Mouse (Mus musculus) kidney, adult 8-10 months (tissue): ENCODE results near the gene Trdmt1.
A peak's percentile ranks its signal among the peaks of the same experiment; 100 is the strongest.

Experiments used
- DNase-seq, 2 experiments: peaks; one replicate each; pipeline ENCODE4 v3.0.0; 2022

Gene Trdmt1

DNA sequence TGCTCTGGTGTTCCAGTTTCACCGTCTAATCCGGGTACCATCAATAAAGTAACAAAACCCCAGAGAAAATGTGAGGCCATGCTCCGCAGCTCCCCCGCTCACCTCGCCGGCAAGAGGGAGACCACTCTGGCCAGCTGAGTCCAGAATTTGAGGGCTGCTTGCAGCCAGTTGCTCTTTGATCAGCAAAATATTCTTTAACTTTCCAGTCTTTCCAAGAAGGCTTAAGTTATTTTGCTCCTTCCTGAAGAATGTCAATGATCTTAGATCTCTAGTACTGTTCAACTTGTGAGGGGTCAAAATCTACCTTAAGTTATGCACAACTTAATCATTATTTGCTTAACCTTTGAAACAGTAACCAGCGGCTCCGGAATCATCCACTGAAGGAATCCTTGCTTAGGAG, 52.7 kb downstream of the Trdmt1 start, which contains the start of gene Cubn:
TSS of gene Cubn (minus strand) at position 80 of the 400 bp plus-strand sequence.
- peak; percentile 59 to 80 for DNase-seq

DNA sequence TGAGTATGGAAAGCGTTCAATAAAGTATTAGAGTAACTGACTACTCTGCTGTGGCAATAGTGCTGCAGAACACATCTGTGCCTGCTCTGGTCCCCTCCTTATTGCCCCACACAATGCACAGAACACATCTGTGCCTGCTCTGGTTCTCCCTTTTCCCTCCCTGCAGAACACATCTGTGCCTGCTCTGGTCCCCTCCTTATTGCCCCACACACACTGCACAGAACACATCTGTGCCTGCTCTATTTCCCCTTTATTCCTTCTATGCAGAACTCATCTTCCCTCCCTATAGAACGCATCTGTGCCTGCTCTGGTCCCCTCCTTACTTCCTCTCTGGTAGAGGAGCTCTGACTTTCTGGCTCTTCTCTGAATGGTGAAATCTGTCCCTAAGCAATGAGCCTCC, 54.0 kb downstream of the Trdmt1 start:
- no peak for DNase-seq

DNA sequence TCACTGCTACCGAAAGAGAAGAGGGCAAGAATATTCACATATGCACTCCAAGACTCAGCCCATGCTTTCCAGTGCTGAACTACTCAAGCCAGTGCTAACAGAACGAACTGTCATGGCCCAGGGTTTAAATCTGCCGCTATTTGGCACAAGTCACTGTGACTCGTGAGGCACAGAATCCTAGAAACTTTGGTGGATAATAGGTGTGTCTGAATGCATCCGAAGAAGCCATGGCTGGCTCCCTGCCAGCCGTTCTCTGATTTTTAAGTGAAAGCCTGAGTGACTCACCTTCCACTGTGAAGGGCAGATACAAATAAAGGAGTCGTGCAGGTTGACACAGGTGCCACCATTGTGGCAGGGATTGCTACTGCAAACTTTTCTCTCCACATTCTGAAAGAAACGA, 58.0 kb downstream of the Trdmt1 start:
- no peak for DNase-seq

DNA sequence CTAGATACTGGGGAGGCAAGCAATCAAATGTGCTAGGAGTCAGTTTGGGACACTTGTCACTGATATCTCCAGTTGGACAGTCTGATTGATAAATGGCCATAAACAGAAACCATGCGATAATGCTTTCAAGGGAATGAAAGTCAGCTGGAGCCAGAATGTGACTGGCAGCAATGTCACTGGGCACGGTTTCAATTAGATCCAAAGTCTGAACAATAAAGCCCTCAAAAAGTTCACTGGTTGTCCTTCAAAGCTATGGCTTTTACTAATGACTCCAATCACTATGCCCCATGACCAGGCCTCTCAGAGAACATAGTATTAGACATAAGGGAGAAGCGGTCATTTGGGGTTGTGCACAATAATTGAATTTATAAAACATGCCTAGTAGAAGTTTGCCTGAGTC, 59.9 kb downstream of the Trdmt1 start:
- DNase-seq: peak; percentile 28 to 30

DNA sequence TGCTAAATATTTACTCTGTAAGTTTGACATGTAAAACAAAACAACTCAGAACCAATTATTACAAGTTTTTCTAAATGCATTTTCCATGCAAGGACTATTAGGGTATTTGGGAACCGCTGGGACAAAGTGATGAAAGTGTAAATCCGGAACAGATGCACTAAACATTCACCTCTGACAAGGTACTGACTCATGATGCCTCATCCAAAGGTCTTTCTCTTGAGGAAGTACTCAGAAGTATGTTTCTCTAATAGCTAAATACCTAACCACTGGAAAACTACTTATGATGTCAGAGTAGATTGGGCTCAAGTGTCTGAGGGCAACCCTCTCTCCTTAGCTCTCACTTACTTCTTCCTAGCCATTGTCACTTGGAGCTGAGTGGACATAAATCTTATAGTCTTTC, 63.7 kb downstream of the Trdmt1 start:
- no peak for DNase-seq

DNA sequence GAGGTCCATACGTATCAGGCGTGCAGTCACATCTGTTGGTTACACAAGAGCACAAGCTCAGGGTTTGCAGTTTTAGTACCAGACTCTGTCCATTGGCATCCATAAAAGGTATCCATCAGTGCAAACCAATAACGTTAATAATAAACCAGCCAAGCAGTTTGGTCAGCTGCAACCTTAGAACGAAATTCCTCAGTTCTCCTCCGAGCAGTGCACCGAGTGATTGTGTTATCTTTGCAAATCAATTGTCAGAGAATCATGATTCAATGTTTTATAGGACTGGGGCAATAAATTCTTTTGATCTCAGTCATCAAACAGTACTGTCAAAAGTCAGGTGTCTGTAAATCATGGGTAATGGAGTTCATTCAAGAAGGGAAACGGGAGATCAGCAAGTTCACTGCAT, 65.3 kb downstream of the Trdmt1 start:
- DNase-seq: no peak

DNA sequence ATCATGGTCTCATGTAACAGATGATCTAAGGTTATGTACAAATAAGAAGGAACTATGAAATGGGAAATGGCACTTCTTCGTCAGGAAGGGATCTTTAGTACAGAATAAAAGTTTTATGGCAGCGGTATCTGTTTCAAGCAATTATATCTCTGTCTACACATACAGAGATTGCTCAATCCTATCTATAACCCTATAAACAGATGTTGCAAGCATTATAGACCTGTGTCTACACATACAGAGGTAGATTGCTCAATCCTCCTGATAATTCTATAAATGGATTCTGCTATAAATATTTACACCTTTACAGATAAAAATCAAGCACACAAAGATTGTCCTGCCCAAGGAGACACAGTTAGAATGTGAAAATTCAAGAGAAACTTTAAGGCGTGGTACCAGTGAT, 74.4 kb downstream of the Trdmt1 start:
- DNase-seq: no peak

DNA sequence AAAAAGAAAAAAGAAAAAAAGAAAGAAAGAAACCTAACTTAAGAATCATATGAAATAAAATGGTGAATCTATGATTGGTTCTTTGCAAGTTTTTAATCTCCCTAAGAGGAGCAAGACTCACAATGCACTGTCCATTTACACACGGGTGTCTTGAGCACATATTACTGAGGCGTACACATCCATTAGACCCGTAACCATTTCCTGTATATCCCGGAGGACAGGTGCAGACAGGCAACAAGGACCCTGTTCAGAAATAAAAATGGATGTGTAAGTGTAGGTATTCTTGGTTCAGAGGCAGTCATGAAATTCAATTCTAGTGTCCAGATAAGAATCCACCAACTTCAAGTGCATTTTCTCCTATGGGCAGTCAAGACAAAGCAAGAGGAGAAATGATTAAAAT, 74.8 kb downstream of the Trdmt1 start:
- no peak for DNase-seq

DNA sequence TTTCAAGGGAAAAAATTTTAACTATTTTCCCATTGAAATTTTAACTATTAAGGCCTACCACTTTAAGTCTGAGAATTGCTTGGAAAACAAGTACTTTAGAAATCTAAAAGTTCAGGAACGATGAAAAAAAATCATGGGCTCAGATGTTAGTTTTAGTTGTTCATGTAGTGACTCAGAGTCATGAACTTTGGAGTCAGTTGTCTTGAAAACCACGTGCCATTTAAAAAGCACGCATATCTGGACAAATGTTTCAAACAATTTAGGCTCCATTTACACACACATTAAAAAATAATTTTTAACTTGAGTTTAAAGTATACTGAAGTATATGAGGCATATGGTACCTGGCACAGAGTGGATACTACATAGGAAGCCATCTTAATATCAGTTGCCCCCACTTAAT, 77.8 kb downstream of the Trdmt1 start:
- DNase-seq: no peak
